Mouse (Mus musculus): ENCODE measurements around the gene Steap4. TPM values are rescaled to one million over a fixed set of nuclear protein-coding genes. Genes with fewer than 3 reads are reported as not detected.

Steap4 gene
- polyA plus RNA-seq, 1 experiment from 2014 or later = 0.12 TPM

GRCm38 (mm10) chr5:8000466-8000865 is 40.2 kb downstream of the Steap4 start:
- WGBS = 87% methylated on average over 10 of the region's 10 CpGs
- Histone ChIP-seq H3K4me2 (no peak overlapping the region), H3K27ac (ENCODE audit: low read depth, low read length) (no peak overlapping the region), H3K36me3 (ENCODE audit: control insufficient read depth, insufficient read depth, low read length) (no peaks in the 10 kb centered on the region), H3K4me3 (ENCODE audit: low read depth, low read length) (no peak overlapping the region), H3K9me3 (ENCODE audit: control insufficient read depth, low read length) (no peaks in the 10 kb centered on the region), H3K27me3 (ENCODE audit: control insufficient read depth, insufficient read depth, low read length) (no peaks in the 10 kb centered on the region), H3K9ac (ENCODE audit: low read length) (no peak overlapping the region), H3K4me1 (ENCODE audit: control insufficient read depth, insufficient read depth, low read length) (no peaks in the 10 kb centered on the region)
- DNase-seq (ENCODE audit: low spot score, missing footprints) = no peak
- ATAC-seq (ENCODE audit: low FRiP score) = 0 out of 2 replicates have a peak, but pooled peaks have one; percentile 31

- Histone ChIP-seq H3K4me1 (ENCODE audit: control insufficient read depth, insufficient read depth, low read length) (no peaks in the 10 kb centered on the region), H3K27me3 (ENCODE audit: control insufficient read depth, insufficient read depth, low read length) (no peaks in the 10 kb centered on the region), H3K4me2 (no peak overlapping the region), H3K9me3 (ENCODE audit: control insufficient read depth, low read length) (no peaks in the 10 kb centered on the region), H3K27ac (ENCODE audit: low read depth, low read length) (no peak overlapping the region), H3K36me3 (ENCODE audit: control insufficient read depth, insufficient read depth, low read length) (no peaks in the 10 kb centered on the region), H3K9ac (ENCODE audit: low read length) (no peak overlapping the region), H3K4me3 (ENCODE audit: low read depth, low read length) (no peak overlapping the region)
- no peak for DNase-seq (ENCODE audit: low spot score, missing footprints)
- no peak for ATAC-seq (ENCODE audit: low FRiP score)
Measured at GRCm38 (mm10) chr5:8002827-8003226, 42.6 kb downstream of the Steap4 start.

- no peak overlapping the region for H3K27ac ChIP-seq (ENCODE audit: low read depth, low read length)
- 81% methylated on average over 3 of the region's 3 CpGs for WGBS
- DNase-seq (ENCODE audit: low spot score, missing footprints) = no peak
- no peaks in the 10 kb centered on the region for H3K27me3 ChIP-seq (ENCODE audit: control insufficient read depth, insufficient read depth, low read length)
- H3K9ac ChIP-seq (ENCODE audit: low read length) = no peak overlapping the region
- no peak for ATAC-seq (ENCODE audit: low FRiP score)
- H3K9me3 ChIP-seq (ENCODE audit: control insufficient read depth, low read length) = no peaks in the 10 kb centered on the region
- H3K4me1 ChIP-seq (ENCODE audit: control insufficient read depth, insufficient read depth, low read length) = no peaks in the 10 kb centered on the region
- H3K36me3 ChIP-seq (ENCODE audit: control insufficient read depth, insufficient read depth, low read length) = no peaks in the 10 kb centered on the region
- H3K4me3 ChIP-seq (ENCODE audit: low read depth, low read length) = no peak overlapping the region
- H3K4me2 ChIP-seq = no peak overlapping the region
Measured at GRCm38 (mm10) chr5:8013276-8013675, 53.0 kb downstream of the Steap4 start.

Other genes with a start within 250 kb of the Steap4 start
- 162 and 167 TPM in 2 replicates for gene Sri, start 85.6 kb downstream of the Steap4 start, polyA plus RNA-seq (2014; fragmentation: Nextera tagmentation; extraction: Ambion mirVana)

Measured in midbrain, embryonic 11.5 days (tissue).